ENCODE assay signal across 8 mouse cellular contexts in genomic region chr14:52313931-52314807, GRCm38 (mm10). TPM values are rescaled to one million over a fixed set of nuclear protein-coding genes. Genes with fewer than 3 reads are reported as not detected.
A peak's percentile ranks its signal among the peaks of the same experiment; 100 is the strongest.
DNase-seq lines count a peak whose midpoint lies in the region; ATAC-seq and TF ChIP-seq lines count a peak whose summit lies in the region.

No protein-coding gene starts in this region.

- H3K4me3 ChIP-seq in heart, embryonic 12.5 days = peak overlapping the region; percentile 66; the same call in 1 of the 2 replicates
- H3K4me3 ChIP-seq in ES-E14 (ENCODE audit: insufficient read depth in 1 of 2, low read depth in 1 of 2, low read length in 2 of 2, poor library complexity in 1 of 2, severe bottlenecking in 1 of 2) = peak overlapping the region; percentile 41 to 73
- no peak overlapping the region for H3K4me3 ChIP-seq in forebrain, postnatal 0 days (ENCODE audit: low read depth, low read length)

- WGBS in heart, embryonic 12.5 days = 81% methylated on average over 26 of the region's 26 CpGs
- WGBS in forebrain, postnatal 0 days = 85% methylated on average over 26 of the region's 26 CpGs

- no peaks in the 10 kb centered on the region for H3K9me3 ChIP-seq in heart, embryonic 12.5 days (replicated peaks)
- no peaks in the 10 kb centered on the region for H3K9me3 ChIP-seq in ES-E14 (ENCODE audit: control insufficient read depth, insufficient read depth, low read depth, low read length)
- no peaks in the 10 kb centered on the region for H3K9me3 ChIP-seq in forebrain, postnatal 0 days (ENCODE audit: low read length)

- peaks cover 34% of the 10 kb centered on the region for H3K4me1 ChIP-seq in heart, embryonic 12.5 days (replicated peaks)
- H3K4me1 ChIP-seq in ES-E14 (ENCODE audit: control insufficient read depth in 2 of 2, insufficient read depth in 2 of 2, low read length in 2 of 2, poor library complexity in 1 of 2) = peaks cover 2 to 21% of the 10 kb centered on the region in 2 experiments; a peak in 3 of 4 replicates
- H3K4me1 ChIP-seq in forebrain, postnatal 0 days (ENCODE audit: insufficient read depth) = peaks cover 19% of the 10 kb centered on the region

- H3K27me3 ChIP-seq in heart, embryonic 12.5 days (replicated peaks) = no peaks in the 10 kb centered on the region
- H3K27me3 ChIP-seq in forebrain, postnatal 0 days (ENCODE audit: insufficient read depth, low read length) = no peaks in the 10 kb centered on the region

- H3K9ac ChIP-seq in heart, embryonic 12.5 days = no peak overlapping the region
- H3K9ac ChIP-seq in ES-E14 (ENCODE audit: insufficient read depth, low read depth, low read length, poor library complexity, severe bottlenecking) = 0 out of 2 replicates have a peak overlapping the region, but pooled peaks have one; percentile 4
- no peak overlapping the region for H3K9ac ChIP-seq in forebrain, postnatal 0 days

- ATAC-seq in heart, embryonic 12.5 days (ENCODE audit: insufficient number of reproducible peaks, low FRiP score) = no peak
- no peak for ATAC-seq in forebrain, postnatal 0 days
- ATAC-seq in megakaryocyte progenitor cell, adult 5-6 weeks (replicated peaks; ENCODE audit: poor library complexity) = peak; percentile 69

- in situ Hi-C loops in ES-E14 (cut with MboI; ENCODE audit: low sequenced_read_pairs in 2 of 2, unreplicated experiment in 2 of 2) = no loop called here

- H3K27ac ChIP-seq in heart, embryonic 12.5 days (ENCODE audit: poor library complexity, severe bottlenecking) = no peak overlapping the region
- no peak overlapping the region for H3K27ac ChIP-seq in ES-E14 (ENCODE audit: insufficient read depth, low read depth, low read length, poor library complexity, severe bottlenecking)
- no peak overlapping the region for H3K27ac ChIP-seq in forebrain, postnatal 0 days (ENCODE audit: low read depth, low read length)

- DNase-seq in heart, postnatal 36 days = no peak
- DNase-seq in ES-E14 (ENCODE audit: low read depth, low spot score) = no peak
- no peak for DNase-seq in forebrain, postnatal 0 days
- no peak for DNase-seq in yolk sac, embryonic 10.5 days (ENCODE audit: low spot score)
- no peak for DNase-seq in cerebellum, postnatal 4 days (ENCODE audit: low spot score in 2 of 2)
- DNase-seq in kidney, postnatal 25 days = no peak

- peak overlapping the region; percentile 88 for H3K4me2 ChIP-seq in heart, embryonic 12.5 days
- peak overlapping the region; percentile 79; the same call in 1 of the 2 replicates for H3K4me2 ChIP-seq in forebrain, postnatal 0 days (ENCODE audit: low read depth)

- peaks cover 47% of the 10 kb centered on the region for H3K36me3 ChIP-seq in heart, embryonic 12.5 days
- peaks cover 16% of the 10 kb centered on the region; the same call in 1 of the 2 replicates for H3K36me3 ChIP-seq in ES-E14 (ENCODE audit: control insufficient read depth, insufficient read depth, low read length, poor library complexity, severe bottlenecking)
- H3K36me3 ChIP-seq in forebrain, postnatal 0 days (ENCODE audit: insufficient read depth) = peaks cover 21% of the 10 kb centered on the region

- intact Hi-C loops in heart, postnatal 36 days (cut with DNase I) = loop anchor here (10.0 kb wide), 1 partner anchor 209 kb away; the partner anchor contains the start of gene Hnrnpc

- no peak for TF ChIP-seq CTCF in forebrain, postnatal 0 days (IDR thresholded peaks at IDR 0.05; ENCODE audit: low read depth)

TF ChIP-seq in ES-E14, 5 proteins besides CTCF, POLR2A, EP300 and RAD21:
- TF ChIP-seq ZNF384 (IDR thresholded peaks at IDR 0.05; ENCODE audit: low read depth, low read length) (no peak), CHD2 (IDR thresholded peaks at IDR 0.05; ENCODE audit: low read depth, low read length) (no peak), ZC3H11A (IDR thresholded peaks at IDR 0.05; ENCODE audit: borderline replicate concordance, low read depth, low read length) (no peak), HCFC1 (IDR thresholded peaks at IDR 0.05; ENCODE audit: borderline replicate concordance, insufficient read depth, low read length) (no peak), MAFK (IDR thresholded peaks at IDR 0.05; ENCODE audit: insufficient read depth, low read depth, low read length) (no peak)
TF ChIP-seq in ES-E14: peak in this region for 0.

RNA-seq across cellular contexts. Expression of gene Mettl3, which starts 9.2 kb away (rescaled TPM):
- 29.3 and 30.7 TPM in 2 replicates for polyA plus RNA-seq in heart, embryonic 12.5 days (2016; fragmentation: Nextera tagmentation; extraction: Ambion mirVana)
- total RNA-seq in heart, postnatal 36 days (2021) = 10 to 100 TPM; 16.5 to 18.1 TPM
- total RNA-seq in ES-E14 (2012; rRNA removed) = 22.0 and 50.3 TPM in 2 replicates
- total RNA-seq in forebrain, postnatal 0 days (2014; rRNA removed) = 22.7 and 25.6 TPM in 2 replicates
- polyA plus RNA-seq in forebrain, postnatal 0 days (2015; fragmentation: Nextera tagmentation; extraction: Ambion mirVana) = 16.9 and 24.0 TPM in 2 replicates
- total RNA-seq in megakaryocyte progenitor cell, adult 5-6 weeks (2015) = 49.6 and 50.3 TPM in 2 replicates
- 40.3 and 40.8 TPM in 2 replicates for total RNA-seq in megakaryocyte progenitor cell, adult 5-6 weeks (2017)

RNA-seq across cellular contexts. Expression of gene Sall2, which starts 14.4 kb away (rescaled TPM):
- polyA plus RNA-seq in heart, embryonic 12.5 days (2016; fragmentation: Nextera tagmentation; extraction: Ambion mirVana) = 11.9 and 12.5 TPM in 2 replicates
- total RNA-seq in heart, postnatal 36 days (2021) = 1 to 10 TPM; 2.0 to 2.4 TPM
- 4.3 and 5.0 TPM in 2 replicates for total RNA-seq in ES-E14 (2012; rRNA removed)
- total RNA-seq in forebrain, postnatal 0 days (2014; rRNA removed) = 51.2 and 71.7 TPM in 2 replicates
- 23.0 and 29.2 TPM in 2 replicates for polyA plus RNA-seq in forebrain, postnatal 0 days (2015; fragmentation: Nextera tagmentation; extraction: Ambion mirVana)
- 0.07 and 0.62 TPM in 2 replicates for total RNA-seq in megakaryocyte progenitor cell, adult 5-6 weeks (2015)
- 0.42 and 0.88 TPM in 2 replicates for total RNA-seq in megakaryocyte progenitor cell, adult 5-6 weeks (2017)

RNA-seq across cellular contexts. Expression of gene Rab2b, which starts 34.8 kb away (rescaled TPM):
- 15.1 and 16.7 TPM in 2 replicates for polyA plus RNA-seq in heart, embryonic 12.5 days (2016; fragmentation: Nextera tagmentation; extraction: Ambion mirVana)
- total RNA-seq in heart, postnatal 36 days (2021) = 1 to 10 TPM; 4.1 to 7.2 TPM
- total RNA-seq in ES-E14 (2012; rRNA removed) = 2.6 and 4.9 TPM in 2 replicates
- 43.3 and 55.0 TPM in 2 replicates for total RNA-seq in forebrain, postnatal 0 days (2014; rRNA removed)
- polyA plus RNA-seq in forebrain, postnatal 0 days (2015; fragmentation: Nextera tagmentation; extraction: Ambion mirVana) = 36.5 and 46.2 TPM in 2 replicates
- 6.5 and 8.1 TPM in 2 replicates for total RNA-seq in megakaryocyte progenitor cell, adult 5-6 weeks (2015)
- total RNA-seq in megakaryocyte progenitor cell, adult 5-6 weeks (2017) = 3.7 and 5.0 TPM in 2 replicates

RNA-seq across cellular contexts. Expression of gene Tox4, which starts 35.2 kb away (rescaled TPM):
- 35.8 and 41.5 TPM in 2 replicates for polyA plus RNA-seq in heart, embryonic 12.5 days (2016; fragmentation: Nextera tagmentation; extraction: Ambion mirVana)
- total RNA-seq in heart, postnatal 36 days (2021) = 10 to 100 TPM; 35.7 to 38.8 TPM
- 21.3 and 29.1 TPM in 2 replicates for total RNA-seq in ES-E14 (2012; rRNA removed)
- total RNA-seq in forebrain, postnatal 0 days (2014; rRNA removed) = 54.2 and 56.6 TPM in 2 replicates
- 46.0 and 48.7 TPM in 2 replicates for polyA plus RNA-seq in forebrain, postnatal 0 days (2015; fragmentation: Nextera tagmentation; extraction: Ambion mirVana)
- 34.0 and 35.8 TPM in 2 replicates for total RNA-seq in megakaryocyte progenitor cell, adult 5-6 weeks (2015)
- total RNA-seq in megakaryocyte progenitor cell, adult 5-6 weeks (2017) = 41.2 and 43.0 TPM in 2 replicates

RNA-seq across cellular contexts. Expression of gene Olfr1513, which starts 42.0 kb away (rescaled TPM):
- not detected in 2 replicates for polyA plus RNA-seq in heart, embryonic 12.5 days (2016; fragmentation: Nextera tagmentation; extraction: Ambion mirVana)
- not detected for total RNA-seq in heart, postnatal 36 days (2021)
- total RNA-seq in ES-E14 (2012; rRNA removed) = not detected in 2 replicates
- not detected in 2 replicates for total RNA-seq in forebrain, postnatal 0 days (2014; rRNA removed)
- polyA plus RNA-seq in forebrain, postnatal 0 days (2015; fragmentation: Nextera tagmentation; extraction: Ambion mirVana) = not detected in 2 replicates
- not detected in 2 replicates for total RNA-seq in megakaryocyte progenitor cell, adult 5-6 weeks (2015)
- total RNA-seq in megakaryocyte progenitor cell, adult 5-6 weeks (2017) = not detected in 2 replicates
